Mouse (Mus musculus): Measurements from ENCODE around the gene Hunk. TPM values are rescaled to one million over a fixed set of nuclear protein-coding genes. Genes with fewer than 3 reads are reported as not detected.

Hunk gene
- polyA plus RNA-seq, 1 experiment, result 0.37 TPM

- Histone ChIP-seq H3K4me2 (ENCODE audit: low read depth) (no peak overlapping the region), H3K36me3 (ENCODE audit: control insufficient read depth, insufficient read depth) (no peaks in the 10 kb centered on the region), H3K4me3 (no peak overlapping the region), H3K79me2 (ENCODE audit: control insufficient read depth, insufficient read depth) (no peaks in the 10 kb centered on the region), H3ac (ENCODE audit: control insufficient read depth, insufficient read length) (no peak overlapping the region), H3K27me3 (ENCODE audit: control insufficient read depth, insufficient read depth, insufficient read length) (no peaks in the 10 kb centered on the region)
- TF ChIP-seq E2F4 (IDR thresholded peaks at IDR 0.05; ENCODE audit: insufficient read depth) (no peak), MYOG (IDR thresholded peaks at IDR 0.05; ENCODE audit: control insufficient read depth in 1 of 3, insufficient read depth in 1 of 3, insufficient read length in 2 of 3, low read depth in 2 of 3) (no peak), REST (IDR thresholded peaks at IDR 0.05; ENCODE audit: insufficient read depth, insufficient read length) (no peak), SRF (IDR thresholded peaks at IDR 0.05; ENCODE audit: control insufficient read depth, insufficient read length, low read depth) (no peak), USF1 (IDR thresholded peaks at IDR 0.05; ENCODE audit: low read depth) (no peak), MAX (IDR thresholded peaks at IDR 0.05; ENCODE audit: low read depth) (no peak), TCF12 (IDR thresholded peaks at IDR 0.05; ENCODE audit: insufficient read depth, poor library complexity, severe bottlenecking) (no peak), TCF3 (IDR thresholded peaks at IDR 0.05; ENCODE audit: insufficient read length, low read depth) (no peak), CEBPB (IDR thresholded peaks at IDR 0.05; ENCODE audit: insufficient read depth, poor library complexity, severe bottlenecking) (no peak), POLR2AphosphoS2 (IDR thresholded peaks at IDR 0.05; ENCODE audit: insufficient read length, low read depth) (no peak), MYOD1 (IDR thresholded peaks at IDR 0.05; ENCODE audit: control insufficient read depth in 1 of 3, insufficient read length in 2 of 3, low read depth in 2 of 3) (no peak), POLR2A (IDR thresholded peaks at IDR 0.05; ENCODE audit: insufficient read length, low read depth) (no peak)
Measured at GRCm38 (mm10) chr16:90497749-90498464, 112.1 kb downstream of the Hunk start.

GRCm38 (mm10) chr16:90500809-90501208 lies 115.0 kb downstream of the Hunk start:
- H3K4me2 ChIP-seq (ENCODE audit: low read depth), result no peak overlapping the region
- no peak overlapping the region for H3ac ChIP-seq (ENCODE audit: control insufficient read depth, insufficient read length)
- no peak for TF ChIP-seq MAX (IDR thresholded peaks at IDR 0.05; ENCODE audit: low read depth)
- TF ChIP-seq CEBPB (IDR thresholded peaks at IDR 0.05; ENCODE audit: insufficient read depth, poor library complexity, severe bottlenecking), result no peak
- TF ChIP-seq E2F4 (IDR thresholded peaks at IDR 0.05; ENCODE audit: insufficient read depth), result no peak
- TF ChIP-seq MYOD1 (IDR thresholded peaks at IDR 0.05; ENCODE audit: control insufficient read depth in 1 of 3, insufficient read length in 2 of 3, low read depth in 2 of 3), result no peak
- no peak for TF ChIP-seq MYOG (IDR thresholded peaks at IDR 0.05; ENCODE audit: control insufficient read depth in 1 of 3, insufficient read depth in 1 of 3, insufficient read length in 2 of 3, low read depth in 2 of 3)
- TF ChIP-seq POLR2AphosphoS2 (IDR thresholded peaks at IDR 0.05; ENCODE audit: insufficient read length, low read depth), result no peak
- TF ChIP-seq SRF (IDR thresholded peaks at IDR 0.05; ENCODE audit: control insufficient read depth, insufficient read length, low read depth), result no peak
- no peak for TF ChIP-seq TCF3 (IDR thresholded peaks at IDR 0.05; ENCODE audit: insufficient read length, low read depth)
- TF ChIP-seq TCF12 (IDR thresholded peaks at IDR 0.05; ENCODE audit: insufficient read depth, poor library complexity, severe bottlenecking), result no peak
- no peak for TF ChIP-seq USF1 (IDR thresholded peaks at IDR 0.05; ENCODE audit: low read depth)
- TF ChIP-seq POLR2A (IDR thresholded peaks at IDR 0.05; ENCODE audit: insufficient read length, low read depth), result no peak
- TF ChIP-seq REST (IDR thresholded peaks at IDR 0.05; ENCODE audit: insufficient read depth, insufficient read length), result no peak
- H3K27me3 ChIP-seq (ENCODE audit: control insufficient read depth, insufficient read depth, insufficient read length), result no peaks in the 10 kb centered on the region
- H3K36me3 ChIP-seq (ENCODE audit: control insufficient read depth, insufficient read depth), result no peaks in the 10 kb centered on the region
- H3K79me2 ChIP-seq (ENCODE audit: control insufficient read depth, insufficient read depth), result no peaks in the 10 kb centered on the region
- H3K4me3 ChIP-seq, result no peak overlapping the region

- H3K27me3 ChIP-seq (ENCODE audit: control insufficient read depth, insufficient read depth, insufficient read length), result no peaks in the 10 kb centered on the region
Measured at GRCm38 (mm10) chr16:90505252-90505651, 119.4 kb downstream of the Hunk start.

GRCm38 (mm10) chr16:90505680-90506079 lies 119.9 kb downstream of the Hunk start:
- H3K36me3 ChIP-seq (ENCODE audit: control insufficient read depth, insufficient read depth), result no peaks in the 10 kb centered on the region
- no peaks in the 10 kb centered on the region for H3K79me2 ChIP-seq (ENCODE audit: control insufficient read depth, insufficient read depth)
- TF ChIP-seq USF1 (IDR thresholded peaks at IDR 0.05; ENCODE audit: low read depth) (no peak), E2F4 (IDR thresholded peaks at IDR 0.05; ENCODE audit: insufficient read depth) (no peak), REST (IDR thresholded peaks at IDR 0.05; ENCODE audit: insufficient read depth, insufficient read length) (no peak), MYOD1 (IDR thresholded peaks at IDR 0.05; ENCODE audit: control insufficient read depth in 1 of 3, insufficient read length in 2 of 3, low read depth in 2 of 3) (no peak), TCF12 (IDR thresholded peaks at IDR 0.05; ENCODE audit: insufficient read depth, poor library complexity, severe bottlenecking) (no peak), POLR2AphosphoS2 (IDR thresholded peaks at IDR 0.05; ENCODE audit: insufficient read length, low read depth) (no peak), TCF3 (IDR thresholded peaks at IDR 0.05; ENCODE audit: insufficient read length, low read depth) (no peak), MAX (IDR thresholded peaks at IDR 0.05; ENCODE audit: low read depth) (no peak), MYOG (IDR thresholded peaks at IDR 0.05; ENCODE audit: control insufficient read depth in 1 of 3, insufficient read depth in 1 of 3, insufficient read length in 2 of 3, low read depth in 2 of 3) (no peak), SRF (IDR thresholded peaks at IDR 0.05; ENCODE audit: control insufficient read depth, insufficient read length, low read depth) (no peak), CEBPB (IDR thresholded peaks at IDR 0.05; ENCODE audit: insufficient read depth, poor library complexity, severe bottlenecking) (no peak), POLR2A (IDR thresholded peaks at IDR 0.05; ENCODE audit: insufficient read length, low read depth) (no peak)
- no peak overlapping the region for H3K4me3 ChIP-seq
- H3K27me3 ChIP-seq (ENCODE audit: control insufficient read depth, insufficient read depth, insufficient read length), result no peaks in the 10 kb centered on the region
- H3K4me2 ChIP-seq (ENCODE audit: low read depth), result no peak overlapping the region
- H3ac ChIP-seq (ENCODE audit: control insufficient read depth, insufficient read length), result no peak overlapping the region

More at GRCm38 (mm10) chr16:90505252-90505651, 119.4 kb downstream of the Hunk start:
- Histone ChIP-seq H3K36me3 (ENCODE audit: control insufficient read depth, insufficient read depth) (no peaks in the 10 kb centered on the region), H3K4me2 (ENCODE audit: low read depth) (no peak overlapping the region), H3K4me3 (no peak overlapping the region), H3K79me2 (ENCODE audit: control insufficient read depth, insufficient read depth) (no peaks in the 10 kb centered on the region), H3ac (ENCODE audit: control insufficient read depth, insufficient read length) (no peak overlapping the region)
- no peak for TF ChIP-seq MAX (IDR thresholded peaks at IDR 0.05; ENCODE audit: low read depth)
- TF ChIP-seq MYOD1 (IDR thresholded peaks at IDR 0.05; ENCODE audit: control insufficient read depth in 1 of 3, insufficient read length in 2 of 3, low read depth in 2 of 3), result no peak
- no peak for TF ChIP-seq POLR2A (IDR thresholded peaks at IDR 0.05; ENCODE audit: insufficient read length, low read depth)
- no peak for TF ChIP-seq MYOG (IDR thresholded peaks at IDR 0.05; ENCODE audit: control insufficient read depth in 1 of 3, insufficient read depth in 1 of 3, insufficient read length in 2 of 3, low read depth in 2 of 3)
- no peak for TF ChIP-seq REST (IDR thresholded peaks at IDR 0.05; ENCODE audit: insufficient read depth, insufficient read length)
- TF ChIP-seq TCF12 (IDR thresholded peaks at IDR 0.05; ENCODE audit: insufficient read depth, poor library complexity, severe bottlenecking), result no peak
- TF ChIP-seq CEBPB (IDR thresholded peaks at IDR 0.05; ENCODE audit: insufficient read depth, poor library complexity, severe bottlenecking), result no peak
- TF ChIP-seq SRF (IDR thresholded peaks at IDR 0.05; ENCODE audit: control insufficient read depth, insufficient read length, low read depth), result no peak
- no peak for TF ChIP-seq E2F4 (IDR thresholded peaks at IDR 0.05; ENCODE audit: insufficient read depth)
- no peak for TF ChIP-seq USF1 (IDR thresholded peaks at IDR 0.05; ENCODE audit: low read depth)
